Mouse (Mus musculus) kidney, adult 2 months (tissue): Measurements from ENCODE around the gene Trp53bp2.

Experiments used
- CTCF ChIP-seq: fragments of 200-500 bp; conservative IDR thresholded peaks from 2 replicates; pipeline ENCODE4 v1.5.1; 2011; ENCODE audit warnings: low read depth, mild to moderate bottlenecking, control low read depth, low read length, moderate library complexity, mixed read lengths; ENCODE audit not compliant: insufficient read depth, insufficient read length
- POLR2A ChIP-seq: fragments of 200-500 bp; IDR thresholded peaks from one replicate; pipeline ENCODE4 v1.6.1; 2011; ENCODE audit warnings: low read depth, low read length, control low read depth

- no peak for TF ChIP-seq CTCF
- TF ChIP-seq POLR2A, result no peak
Measured at GRCm38 (mm10) chr1:182432059-182432458, 23.1 kb downstream of the Trp53bp2 start.
